Mouse (Mus musculus) heart, embryonic 15.5 days (tissue): Measurements from ENCODE around the gene Clip1. TPM values are rescaled to one million over a fixed set of nuclear protein-coding genes. Genes with fewer than 3 reads are reported as not detected.

Experiments used
- ATAC-seq: fragments of 200-750 bp; cut with Nextera tagmentation; replicated peaks from 2 replicates; pipeline ENCODE4 v1.8.0; 2017; ENCODE audit warnings: low read depth, moderate TSS enrichment; ENCODE audit not compliant: insufficient number of reproducible peaks, insufficient read depth, low FRiP score
- H3K27ac ChIP-seq: fragments of 300-500 bp; sonication (generic); 2 replicates; pipeline ENCODE4 v1.5.1; 2015; ENCODE audit warnings: mild to moderate bottlenecking, inconsistent platforms
- H3K27me3 ChIP-seq: fragments of 300-500 bp; sonication (generic); 2 replicates; pipeline ENCODE4 v1.6.1; 2015; ENCODE audit warnings: inconsistent platforms
- H3K36me3 ChIP-seq: fragments of 300-500 bp; sonication (generic); 2 replicates; pipeline ENCODE4 v1.6.1; 2015; ENCODE audit warnings: mild to moderate bottlenecking, inconsistent platforms
- H3K4me1 ChIP-seq: fragments of 300-500 bp; sonication (generic); replicated peaks from 2 replicates; pipeline ENCODE4 v1.6.1; 2015; ENCODE audit warnings: inconsistent platforms
- H3K4me2 ChIP-seq: fragments of 300-500 bp; sonication (generic); 2 replicates; pipeline ENCODE4 v1.6.1; 2015; ENCODE audit warnings: inconsistent platforms, mild to moderate bottlenecking, moderate library complexity
- H3K4me3 ChIP-seq: fragments of 300-500 bp; sonication (generic); 2 replicates; pipeline ENCODE4 v1.5.1; 2015; ENCODE audit warnings: mild to moderate bottlenecking, inconsistent platforms
- H3K9ac ChIP-seq: fragments of 300-500 bp; sonication (generic); 2 replicates; pipeline ENCODE4 v1.6.1; 2015; ENCODE audit warnings: mild to moderate bottlenecking, inconsistent platforms
- H3K9me3 ChIP-seq: fragments of 300-500 bp; sonication (generic); replicated peaks from 2 replicates; pipeline ENCODE4 v1.6.1; 2016; ENCODE audit warnings: inconsistent platforms
- WGBS: fragments of 180-500 bp; shearing (Covaris S2); methylation state at CpG from one replicate; pipeline ENCODE4 v1.1.7; 2015; ENCODE audit warnings: mixed read lengths; 5-methylcytosine and 5-hydroxymethylcytosine counted together
- polyA plus RNA-seq: library from polyadenylated mRNA; unstranded; fragments of >200 nt; fragmentation: Nextera tagmentation; extraction: Ambion mirVana; gene quantifications from 2 replicates; pipeline ENCODE4 v1.2.1, GENCODE M21; 2015

Clip1 gene
- polyA plus RNA-seq, 1 experiment from 2014 or later = 51.9 TPM

DNA sequence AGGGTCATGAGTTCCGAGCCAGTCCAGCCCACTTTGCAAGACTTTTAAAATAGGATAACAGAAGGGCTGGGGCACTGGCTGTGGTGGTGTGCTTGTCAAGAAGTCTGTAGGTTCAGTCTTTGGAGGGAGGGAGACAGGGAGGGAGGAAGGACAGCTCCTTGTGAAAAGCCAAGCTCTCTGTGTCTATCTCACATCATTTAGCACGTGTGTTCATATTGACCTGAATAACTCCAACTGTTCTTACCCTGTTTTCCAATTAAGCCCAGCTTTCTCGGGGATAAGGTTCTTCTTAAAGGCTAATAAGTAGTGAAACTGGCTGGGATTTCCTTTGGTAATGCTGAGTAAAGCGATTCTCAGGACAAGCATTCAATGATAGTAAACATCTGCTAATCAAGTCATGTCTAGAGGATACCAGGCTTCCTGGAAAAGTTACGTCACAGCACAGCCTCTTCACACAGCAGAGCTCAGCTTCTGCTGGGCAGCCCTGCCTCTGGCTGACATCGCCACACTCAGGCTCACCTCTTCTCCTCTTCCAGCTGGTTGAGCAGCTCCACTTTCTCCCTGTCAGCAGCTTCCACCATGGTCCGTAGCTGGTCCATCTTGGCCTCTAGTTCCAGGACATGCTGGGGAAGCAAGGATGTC is 43.0 kb downstream of the Clip1 start:
- ATAC-seq = no peak

DNA sequence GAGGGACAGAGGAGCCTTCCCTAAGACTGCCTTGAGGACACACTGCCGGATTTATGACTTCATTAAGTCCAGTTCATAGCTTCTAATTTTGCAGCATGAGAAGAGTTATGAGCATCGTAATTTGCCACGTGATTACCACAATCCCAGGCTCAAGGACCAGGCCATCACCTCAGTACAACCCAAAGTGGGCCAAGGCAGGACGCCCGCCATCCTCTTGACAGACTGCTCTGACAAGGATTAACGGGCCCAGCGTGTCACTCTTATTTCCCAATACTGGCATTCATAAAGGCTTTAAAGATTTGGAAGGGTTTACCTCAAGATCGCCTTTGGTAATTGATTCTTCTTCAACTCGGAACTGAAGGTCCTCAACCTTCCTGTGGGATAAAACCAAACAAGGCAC is 44.2 kb downstream of the Clip1 start:
- 0 out of 2 replicates have a peak, but pooled peaks cover 2% of the 10 kb centered on the region for H3K4me1 ChIP-seq
- H3K9me3 ChIP-seq = no peaks in the 10 kb centered on the region
- no peak overlapping the region for H3K27ac ChIP-seq
- ATAC-seq = no peak
- H3K36me3 ChIP-seq = peaks cover 38% of the 10 kb centered on the region
- H3K4me3 ChIP-seq = no peak overlapping the region
- WGBS = 85% methylated on average over 9 of the region's 9 CpGs
- H3K27me3 ChIP-seq = no peaks in the 10 kb centered on the region
- H3K9ac ChIP-seq = no peak overlapping the region
- H3K4me2 ChIP-seq = no peak overlapping the region

More for the DNA sequence above, 43.0 kb downstream of the Clip1 start:
- H3K4me1 ChIP-seq = 0 out of 2 replicates have a peak, but pooled peaks cover 2% of the 10 kb centered on the region
- WGBS = 64% methylated on average over 7 of the region's 7 CpGs
- no peak overlapping the region for H3K4me2 ChIP-seq
- H3K36me3 ChIP-seq = peaks cover 49% of the 10 kb centered on the region
- no peak overlapping the region for H3K4me3 ChIP-seq
- peak overlapping the region; percentile 24; the same call in 1 of the 2 replicates for H3K27ac ChIP-seq
- H3K9me3 ChIP-seq = no peaks in the 10 kb centered on the region
- H3K27me3 ChIP-seq = no peaks in the 10 kb centered on the region
- no peak overlapping the region for H3K9ac ChIP-seq

DNA sequence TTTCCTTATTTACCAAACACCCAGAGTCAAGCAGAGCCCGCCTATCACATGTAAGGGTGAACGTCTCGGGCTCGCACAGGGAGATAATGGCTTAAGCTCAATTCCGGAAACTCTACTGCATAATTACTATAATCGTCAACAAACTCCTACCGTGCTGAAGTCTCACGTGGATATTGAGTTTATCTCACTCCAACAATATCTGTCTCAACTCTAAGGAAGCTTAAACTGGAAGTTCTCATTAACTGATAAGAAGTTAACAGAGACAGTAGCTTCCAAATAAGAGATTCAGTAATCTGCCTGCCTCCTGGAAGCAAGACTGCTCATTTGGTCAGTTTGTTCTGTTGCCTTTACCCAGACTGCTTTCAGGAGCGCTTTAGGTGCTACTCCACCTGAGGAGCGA is 53.2 kb downstream of the Clip1 start:
- Histone ChIP-seq H3K4me3 (no peak overlapping the region), H3K27ac (no peak overlapping the region), H3K9me3 (no peaks in the 10 kb centered on the region), H3K4me1 (no peaks in the 10 kb centered on the region; the same call in 1 of the 2 replicates), H3K27me3 (no peaks in the 10 kb centered on the region), H3K4me2 (no peak overlapping the region), H3K9ac (no peak overlapping the region), H3K36me3 (peaks cover 30% of the 10 kb centered on the region; the same call in 1 of the 2 replicates)
- ATAC-seq = no peak
- WGBS = 74% methylated on average over 10 of the region's 10 CpGs

GRCm38 (mm10) chr5:123626631-123627030 is 57.8 kb downstream of the Clip1 start:
- 12% methylated on average over 8 of the region's 8 CpGs for WGBS
- Histone ChIP-seq H3K9me3 (no peaks in the 10 kb centered on the region), H3K27me3 (no peaks in the 10 kb centered on the region), H3K4me1 (no peaks in the 10 kb centered on the region; the same call in 1 of the 2 replicates), H3K36me3 (peaks cover 42% of the 10 kb centered on the region), H3K27ac (no peak overlapping the region), H3K9ac (no peak overlapping the region), H3K4me2 (no peak overlapping the region), H3K4me3 (no peak overlapping the region)
- peak; percentile 53; the same call in 1 of the 2 replicates for ATAC-seq

DNA sequence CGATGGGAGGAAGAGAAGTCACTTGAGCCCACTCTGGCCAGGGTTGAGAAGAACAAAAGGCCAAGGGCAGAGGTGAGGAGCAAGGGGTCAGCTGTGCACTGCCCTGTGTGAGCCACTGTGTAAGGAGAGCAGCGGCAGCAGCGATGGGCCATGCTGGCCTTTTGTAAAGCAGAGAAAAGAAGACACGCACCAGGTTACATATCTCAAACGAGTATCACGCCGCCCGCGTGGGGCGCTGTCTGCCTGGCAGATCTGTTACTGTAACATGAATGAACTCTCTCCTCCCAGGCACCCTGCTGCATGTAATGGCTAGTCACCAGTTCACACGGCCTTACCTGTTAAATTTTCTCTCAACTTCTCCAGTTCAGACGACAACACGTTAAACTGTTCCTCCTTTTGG is 62.0 kb downstream of the Clip1 start:
- Histone ChIP-seq H3K36me3 (peaks cover 43% of the 10 kb centered on the region), H3K4me2 (no peak overlapping the region), H3K9ac (no peak overlapping the region), H3K9me3 (no peaks in the 10 kb centered on the region), H3K4me3 (no peak overlapping the region), H3K27me3 (no peaks in the 10 kb centered on the region), H3K4me1 (no peaks in the 10 kb centered on the region), H3K27ac (no peak overlapping the region)
- ATAC-seq = no peak
- 85% methylated on average over 13 of the region's 13 CpGs for WGBS

DNA sequence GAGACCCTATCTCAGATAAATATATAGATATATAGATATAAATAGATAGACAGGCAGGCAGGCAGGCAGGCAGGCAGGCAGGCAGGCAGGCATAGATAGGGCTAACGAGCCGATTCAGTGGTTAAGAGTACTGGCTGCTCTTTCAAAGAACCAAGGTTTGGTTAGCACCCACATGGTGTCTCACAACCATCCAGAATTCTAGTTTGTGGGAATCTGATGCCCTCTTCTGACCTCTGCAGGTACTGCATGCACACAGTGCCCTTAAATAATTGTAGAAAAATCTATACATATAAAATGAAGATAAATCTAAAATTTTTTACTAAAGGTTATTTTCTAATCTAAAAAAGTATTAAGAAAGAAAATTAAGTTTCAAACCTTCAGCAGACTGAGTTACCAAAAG is 65.9 kb downstream of the Clip1 start:
- WGBS = 79% methylated on average over 2 of the region's 2 CpGs
- Histone ChIP-seq H3K27me3 (no peaks in the 10 kb centered on the region), H3K9ac (no peak overlapping the region), H3K36me3 (peaks cover 69% of the 10 kb centered on the region), H3K4me3 (no peak overlapping the region), H3K9me3 (no peaks in the 10 kb centered on the region), H3K27ac (no peak overlapping the region), H3K4me1 (no peaks in the 10 kb centered on the region), H3K4me2 (no peak overlapping the region)
- no peak for ATAC-seq

- Histone ChIP-seq H3K4me1 (no peaks in the 10 kb centered on the region), H3K36me3 (peaks cover 76% of the 10 kb centered on the region), H3K4me3 (no peak overlapping the region), H3K27me3 (no peaks in the 10 kb centered on the region), H3K27ac (no peak overlapping the region), H3K4me2 (no peak overlapping the region), H3K9me3 (no peaks in the 10 kb centered on the region), H3K9ac (no peak overlapping the region)
- WGBS = 93% methylated on average over 24 of the region's 24 CpGs
- no peak for ATAC-seq
These were observed 70.2 kb downstream of the Clip1 start for GRCm38 (mm10) chr5:123614246-123614645.

DNA sequence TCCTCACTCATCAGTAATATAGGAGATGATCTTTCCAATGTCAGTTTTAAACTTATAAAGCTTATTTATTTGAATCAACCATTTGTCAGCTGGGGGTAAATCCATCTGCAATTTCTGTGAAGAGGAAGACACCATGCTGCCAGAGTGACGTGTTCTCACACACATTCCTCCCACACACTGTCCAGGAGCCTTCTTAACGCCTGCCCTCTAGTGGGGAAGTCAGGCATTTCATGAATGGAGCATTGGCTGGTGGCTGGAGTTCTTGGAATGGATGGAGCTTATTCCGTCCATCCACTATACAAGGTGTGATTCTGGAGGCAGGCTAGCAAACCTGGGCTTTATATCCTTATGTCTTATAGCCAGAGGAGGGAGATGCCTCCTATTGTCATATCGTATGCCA is 74.6 kb downstream of the Clip1 start:
- ATAC-seq = no peak
- H3K36me3 ChIP-seq = peaks cover 65% of the 10 kb centered on the region
- WGBS = 22% methylated on average over 4 of the region's 4 CpGs

DNA sequence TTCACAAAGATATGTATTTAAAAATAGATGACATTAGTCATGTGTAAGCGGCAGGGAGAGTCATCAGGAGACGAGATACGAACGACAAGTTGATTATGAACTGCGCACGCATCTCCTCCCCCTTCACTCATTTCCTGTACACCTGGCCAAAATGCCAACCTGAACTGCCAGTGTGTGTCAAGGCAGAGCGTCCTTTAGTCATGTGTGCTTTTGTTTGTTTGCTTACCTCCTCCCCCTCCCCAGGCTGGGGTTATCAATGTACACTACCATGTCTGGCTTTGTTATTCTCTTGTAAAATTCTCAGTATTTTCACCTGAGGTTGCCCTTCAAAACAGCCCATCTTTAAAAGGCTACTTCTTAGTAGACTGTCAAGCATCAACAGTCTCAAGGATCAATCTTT is 75.0 kb downstream of the Clip1 start:
- Histone ChIP-seq H3K9ac (no peak overlapping the region), H3K36me3 (peaks cover 60% of the 10 kb centered on the region), H3K27me3 (no peaks in the 10 kb centered on the region), H3K4me1 (peaks cover 8% of the 10 kb centered on the region; the same call in 1 of the 2 replicates), H3K27ac (no peak overlapping the region), H3K4me3 (no peak overlapping the region), H3K4me2 (no peak overlapping the region), H3K9me3 (no peaks in the 10 kb centered on the region)
- 90% methylated on average over 7 of the region's 7 CpGs for WGBS
- ATAC-seq = no peak

More for the DNA sequence above, 74.6 kb downstream of the Clip1 start:
- H3K27ac ChIP-seq = no peak overlapping the region
- no peaks in the 10 kb centered on the region for H3K27me3 ChIP-seq
- peaks cover 7% of the 10 kb centered on the region; the same call in 1 of the 2 replicates for H3K4me1 ChIP-seq
- H3K9ac ChIP-seq = no peak overlapping the region
- no peak overlapping the region for H3K4me2 ChIP-seq
- no peak overlapping the region for H3K4me3 ChIP-seq
- no peaks in the 10 kb centered on the region for H3K9me3 ChIP-seq

GRCm38 (mm10) chr5:123607211-123607669 is 77.2 kb downstream of the Clip1 start:
- H3K4me1 ChIP-seq = peaks cover 15% of the 10 kb centered on the region
- WGBS = 55% methylated on average over 3 of the region's 3 CpGs
- no peaks in the 10 kb centered on the region for H3K9me3 ChIP-seq
- no peak overlapping the region for H3K4me2 ChIP-seq
- no peak overlapping the region for H3K4me3 ChIP-seq
- H3K9ac ChIP-seq = no peak overlapping the region
- peak overlapping the region; percentile 19 for H3K27ac ChIP-seq
- peaks cover 48% of the 10 kb centered on the region for H3K36me3 ChIP-seq
- ATAC-seq = peak; percentile 39
- H3K27me3 ChIP-seq = no peaks in the 10 kb centered on the region

DNA sequence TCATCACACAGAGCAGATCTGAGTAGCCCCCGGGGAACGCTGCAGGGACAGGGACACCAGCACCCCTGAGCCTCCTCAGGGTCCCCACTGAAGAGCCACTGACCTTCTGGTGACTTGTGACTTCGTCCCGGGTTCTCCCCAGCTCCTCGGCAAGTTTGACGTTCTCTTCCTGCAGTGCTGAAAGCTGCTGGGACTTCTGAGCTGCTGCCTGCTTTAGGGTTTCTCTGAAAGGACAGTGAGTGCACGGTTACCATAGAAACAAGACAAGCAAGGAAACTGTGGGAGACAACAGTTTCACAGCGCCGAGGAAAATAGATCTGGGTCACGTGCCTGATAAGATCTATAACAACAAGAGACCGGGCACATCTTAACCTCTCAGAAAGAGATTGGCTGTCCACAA is 80.9 kb downstream of the Clip1 start:
- Histone ChIP-seq H3K9me3 (no peaks in the 10 kb centered on the region), H3K9ac (no peak overlapping the region), H3K27ac (no peak overlapping the region), H3K4me3 (no peak overlapping the region), H3K4me1 (peaks cover 15% of the 10 kb centered on the region), H3K36me3 (peaks cover 36% of the 10 kb centered on the region), H3K27me3 (no peaks in the 10 kb centered on the region), H3K4me2 (no peak overlapping the region)
- 30% methylated on average over 11 of the region's 11 CpGs for WGBS
- 0 out of 2 replicates have a peak, but pooled peaks have one; percentile 25 for ATAC-seq

DNA sequence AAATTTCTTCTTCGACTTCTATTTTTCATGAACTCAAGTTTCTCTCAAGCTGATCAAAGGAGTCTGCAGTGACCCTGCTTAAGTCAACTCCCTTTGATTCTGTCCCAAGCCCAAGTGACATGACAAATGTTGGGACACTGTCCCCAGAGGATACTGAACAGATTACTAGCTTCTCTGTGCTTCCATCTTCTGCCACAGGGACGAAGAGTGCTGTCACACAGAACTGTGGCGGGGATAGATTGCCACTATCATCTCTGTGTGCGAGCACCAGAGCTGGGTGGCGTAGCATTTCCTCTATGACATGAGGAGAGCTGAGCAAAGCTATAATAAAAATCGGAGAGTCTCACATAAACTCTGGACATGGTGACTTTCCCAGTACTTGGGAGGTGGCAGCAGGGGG is 82.2 kb downstream of the Clip1 start:
- no peak overlapping the region for H3K4me3 ChIP-seq
- H3K4me1 ChIP-seq = peaks cover 15% of the 10 kb centered on the region
- peaks cover 29% of the 10 kb centered on the region for H3K36me3 ChIP-seq
- no peak for ATAC-seq
- WGBS = 76% methylated on average over 6 of the region's 6 CpGs
- no peak overlapping the region for H3K27ac ChIP-seq
- H3K9me3 ChIP-seq = no peaks in the 10 kb centered on the region
- H3K9ac ChIP-seq = no peak overlapping the region
- no peak overlapping the region for H3K4me2 ChIP-seq
- H3K27me3 ChIP-seq = no peaks in the 10 kb centered on the region
